Mouse (Mus musculus) adrenal gland, postnatal 10 days (tissue): Measurements from ENCODE around the gene Pknox2. TPM values are rescaled to one million over a fixed set of nuclear protein-coding genes. Genes with fewer than 3 reads are reported as not detected.
A peak's percentile ranks its signal among the peaks of the same experiment; 100 is the strongest.

Experiments
- DNase-seq: peaks from one replicate; pipeline ENCODE4 v3.0.0; 2021; ENCODE audit warnings: mixed read lengths
- long read RNA-seq, 2 experiments: library from polyadenylated mRNA; stranded (forward); transcript quantifications; one replicate each; pipeline ENCODE4 v2.0.0; 2021
- total RNA-seq, 2 experiments: library from RNA; stranded (reverse); gene quantifications; 2 replicates each; pipeline ENCODE4 v1.2.3; 2021

Gene Pknox2
- total RNA-seq, result 1 to 10 TPM; 3.3 to 6.3 TPM
- long read RNA-seq, experiment 1, result 0 reads
- long read RNA-seq, experiment 2, result 0 reads

- DNase-seq, result peak; percentile 84
Observed at GRCm38 (mm10) chr9:37147359-37147685, at the start of gene Pknox2. Gene Pknox2 (minus strand): TSS chr9:37147407.

- DNase-seq, result no peak
Observed at GRCm38 (mm10) chr9:37188024-37188423, 40.8 kb upstream of the Pknox2 start.

GRCm38 (mm10) chr9:37187407-37187806 lies 40.2 kb upstream of the Pknox2 start:
- no peak for DNase-seq

- DNase-seq, result peak; percentile 18
Observed at GRCm38 (mm10) chr9:37183176-37183575, 36.0 kb upstream of the Pknox2 start.

- DNase-seq, result no peak
Observed at GRCm38 (mm10) chr9:37181596-37181995, 34.4 kb upstream of the Pknox2 start.

- no peak for DNase-seq
Observed at GRCm38 (mm10) chr9:37179596-37179995, 32.4 kb upstream of the Pknox2 start.

- no peak for DNase-seq
Observed at GRCm38 (mm10) chr9:37178911-37179310, 31.7 kb upstream of the Pknox2 start.

GRCm38 (mm10) chr9:37177551-37177950 lies 30.3 kb upstream of the Pknox2 start:
- DNase-seq, result no peak

GRCm38 (mm10) chr9:37177107-37177506 lies 29.9 kb upstream of the Pknox2 start:
- DNase-seq, result peak; percentile 73

- no peak for DNase-seq
Observed at GRCm38 (mm10) chr9:37176002-37176401, 28.8 kb upstream of the Pknox2 start.

- DNase-seq, result no peak
Observed at GRCm38 (mm10) chr9:37173376-37173775, 26.2 kb upstream of the Pknox2 start.

GRCm38 (mm10) chr9:37166899-37167298 lies 19.7 kb upstream of the Pknox2 start:
- no peak for DNase-seq

GRCm38 (mm10) chr9:37160686-37161085 lies 13.5 kb upstream of the Pknox2 start:
- DNase-seq, result no peak

GRCm38 (mm10) chr9:37147886-37148285 lies 679 bp upstream of the Pknox2 start:
- DNase-seq, result no peak

- DNase-seq, result peak; percentile 79
Observed at GRCm38 (mm10) chr9:37146603-37147358, 426 bp downstream of the Pknox2 start.

- peak; percentile 69 for DNase-seq
Observed at GRCm38 (mm10) chr9:37146353-37146602, 929 bp downstream of the Pknox2 start.

GRCm38 (mm10) chr9:37145616-37146352 lies 1.4 kb downstream of the Pknox2 start:
- peak; percentile 49 for DNase-seq

GRCm38 (mm10) chr9:37145151-37145615 lies 2.0 kb downstream of the Pknox2 start:
- DNase-seq, result peak; percentile 51

- DNase-seq, result no peak
Observed at GRCm38 (mm10) chr9:37144696-37145095, 2.5 kb downstream of the Pknox2 start.

- DNase-seq, result no peak
Observed at GRCm38 (mm10) chr9:37144251-37144650, 3.0 kb downstream of the Pknox2 start.

GRCm38 (mm10) chr9:37143046-37143931 lies 3.9 kb downstream of the Pknox2 start:
- DNase-seq, result no peak

- no peak for DNase-seq
Observed at GRCm38 (mm10) chr9:37142107-37142506, 5.1 kb downstream of the Pknox2 start.
